Mouse (Mus musculus): ENCODE measurements around the gene Slc37a2.

DNA sequence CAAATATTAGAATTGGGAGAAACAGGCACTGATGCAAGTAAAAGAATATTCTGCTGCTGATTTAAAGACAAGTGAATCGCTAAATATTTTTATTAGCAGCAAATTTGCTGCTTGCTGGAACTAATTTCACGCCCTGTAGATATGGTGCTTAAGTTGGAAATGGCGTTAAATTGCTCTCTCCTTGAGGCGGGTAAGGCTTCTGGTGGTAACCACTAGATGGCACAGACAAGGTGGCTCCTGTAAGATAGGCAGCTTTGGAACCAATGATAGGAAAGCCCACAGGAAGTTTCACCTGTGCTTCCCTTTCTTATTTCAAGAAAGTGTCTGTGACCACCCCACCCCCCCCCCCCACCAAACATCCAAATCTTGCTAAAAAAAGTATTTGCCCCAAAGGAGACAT is 58.5 kb downstream of the Slc37a2 start:
- TF ChIP-seq GATA1 (IDR thresholded peaks at IDR 0.05; ENCODE audit: borderline replicate concordance, low read length) (no peak), FLI1 (IDR thresholded peaks at IDR 0.05; ENCODE audit: low read length) (no peak)

All from megakaryocyte, embryonic 14.5 days (primary cell).